Mouse (Mus musculus) heart, embryonic 11.5 days (tissue): ENCODE measurements around the gene Mllt1. TPM values are rescaled to one million over a fixed set of nuclear protein-coding genes. Genes with fewer than 3 reads are reported as not detected.
A peak's percentile ranks its signal among the peaks of the same experiment; 100 is the strongest.

Experiments
- ATAC-seq: fragments of 200-750 bp; cut with Nextera tagmentation; replicated peaks from 2 replicates; pipeline ENCODE4 v1.8.0; 2017; ENCODE audit warnings: moderate library complexity; ENCODE audit not compliant: insufficient number of reproducible peaks, low FRiP score, low TSS enrichment
- H3K27ac ChIP-seq: fragments of 300-500 bp; sonication (generic); 2 replicates; pipeline ENCODE4 v1.5.1; 2014; ENCODE audit warnings: mild to moderate bottlenecking, low read depth, low read length
- H3K27me3 ChIP-seq: fragments of 300-500 bp; sonication (generic); 2 replicates; pipeline ENCODE4 v1.6.1; 2014; ENCODE audit warnings: mild to moderate bottlenecking, low read length, mixed read lengths; ENCODE audit not compliant: control insufficient read depth, insufficient read depth
- H3K36me3 ChIP-seq: fragments of 300-500 bp; sonication (generic); 2 replicates; pipeline ENCODE4 v1.6.1; 2014; ENCODE audit warnings: mild to moderate bottlenecking, low read length, moderate library complexity, mixed read lengths; ENCODE audit not compliant: control insufficient read depth, insufficient read depth
- H3K4me1 ChIP-seq: fragments of 300-500 bp; sonication (generic); 2 replicates; pipeline ENCODE4 v1.6.1; 2014; ENCODE audit warnings: low read length; ENCODE audit not compliant: control insufficient read depth, insufficient read depth
- H3K4me2 ChIP-seq: fragments of 300-500 bp; sonication (generic); 2 replicates; pipeline ENCODE4 v1.6.1; 2014; ENCODE audit warnings: mild to moderate bottlenecking, moderate library complexity
- H3K4me3 ChIP-seq: fragments of 300-500 bp; sonication (generic); 2 replicates; pipeline ENCODE4 v1.5.1; 2014; ENCODE audit warnings: low read depth, low read length
- H3K9ac ChIP-seq: fragments of 300-500 bp; sonication (generic); 2 replicates; pipeline ENCODE4 v1.6.1; 2014; ENCODE audit warnings: mild to moderate bottlenecking, low read depth, low read length, moderate library complexity
- H3K9me3 ChIP-seq: fragments of 300-500 bp; sonication (generic); replicated peaks from 2 replicates; pipeline ENCODE4 v1.6.1; 2016; ENCODE audit warnings: low read length; ENCODE audit not compliant: control insufficient read depth
- WGBS: fragments of 180-500 bp; shearing (Covaris S2); extraction: QIAGEN DNeasy Blood & Tissue Kit; methylation state at CpG from one replicate; pipeline ENCODE4 v1.1.7; 2014; ENCODE audit not compliant: insufficient replicate concordance; 5-methylcytosine and 5-hydroxymethylcytosine counted together
- polyA plus RNA-seq: library from polyadenylated mRNA; unstranded; fragments of >200 nt; fragmentation: Nextera tagmentation; extraction: Ambion mirVana; gene quantifications from 2 replicates; pipeline ENCODE4 v1.2.1, GENCODE M21; 2014

Gene Mllt1
- polyA plus RNA-seq, 1 experiment from 2014 or later, result 20.1 TPM

GRCm38 (mm10) chr17:56906166-56906565 lies 29.0 kb downstream of the Mllt1 start:
- Histone ChIP-seq H3K27ac (no peak overlapping the region), H3K9ac (no peak overlapping the region), H3K27me3 (no peaks in the 10 kb centered on the region), H3K4me3 (no peak overlapping the region), H3K4me1 (peaks cover 13% of the 10 kb centered on the region), H3K4me2 (no peak overlapping the region), H3K9me3 (no peaks in the 10 kb centered on the region), H3K36me3 (peaks cover 26% of the 10 kb centered on the region)
- no peak for ATAC-seq
- WGBS, result 89% methylated on average over 3 of the region's 3 CpGs

- H3K27ac ChIP-seq, result no peak overlapping the region
- no peak overlapping the region for H3K4me2 ChIP-seq
- peaks cover 43% of the 10 kb centered on the region for H3K36me3 ChIP-seq
- ATAC-seq, result no peak
- no peak overlapping the region for H3K4me3 ChIP-seq
- H3K4me1 ChIP-seq, result peaks cover 5% of the 10 kb centered on the region; the same call in 1 of the 2 replicates
- 84% methylated on average over 5 of the region's 5 CpGs for WGBS
- no peak overlapping the region for H3K9ac ChIP-seq
- H3K27me3 ChIP-seq, result no peaks in the 10 kb centered on the region
- H3K9me3 ChIP-seq, result no peaks in the 10 kb centered on the region
Measured at GRCm38 (mm10) chr17:56902698-56903097, 32.5 kb downstream of the Mllt1 start.

GRCm38 (mm10) chr17:56897630-56898195 lies 37.5 kb downstream of the Mllt1 start:
- no peaks in the 10 kb centered on the region for H3K9me3 ChIP-seq
- no peaks in the 10 kb centered on the region for H3K27me3 ChIP-seq
- H3K4me2 ChIP-seq, result no peak overlapping the region
- ATAC-seq, result peak; percentile 36; the same call in 1 of the 2 replicates
- no peak overlapping the region for H3K4me3 ChIP-seq
- H3K36me3 ChIP-seq, result peaks cover 53% of the 10 kb centered on the region
- H3K4me1 ChIP-seq, result no peaks in the 10 kb centered on the region
- 82% methylated on average over 7 of the region's 7 CpGs for WGBS
- no peak overlapping the region for H3K9ac ChIP-seq
- H3K27ac ChIP-seq, result no peak overlapping the region

DNA sequence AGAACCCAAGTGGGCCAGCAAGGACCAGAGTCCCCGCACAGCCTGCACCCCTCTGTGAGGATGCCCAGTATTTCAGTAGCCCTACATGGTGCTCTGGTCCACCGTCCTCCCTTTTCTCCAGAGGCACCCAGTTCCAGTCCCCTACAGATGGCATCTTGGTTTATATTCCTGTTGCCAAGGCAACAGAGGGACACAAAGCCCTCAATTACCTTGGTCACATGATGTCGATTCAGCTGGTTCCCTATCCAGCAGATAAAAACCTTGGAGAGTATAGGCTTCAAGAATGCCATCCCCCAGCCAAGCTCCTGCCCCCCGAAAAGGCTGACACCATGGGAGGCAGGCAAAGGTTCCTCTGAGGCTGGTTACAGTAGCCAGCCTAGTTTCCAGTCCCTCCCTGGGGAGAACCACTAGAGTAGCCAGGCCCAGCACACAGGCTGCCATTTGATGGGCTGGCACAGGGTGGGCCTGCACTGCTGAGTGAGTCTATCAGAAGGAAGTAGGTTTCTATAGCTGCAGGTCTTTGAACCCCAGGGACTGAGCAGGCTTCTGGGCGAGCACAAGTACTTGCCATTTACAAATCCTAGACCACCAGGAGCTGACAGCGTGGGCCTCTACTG lies 38.6 kb downstream of the Mllt1 start:
- no peak for ATAC-seq
- WGBS, result 91% methylated on average over 6 of the region's 6 CpGs

DNA sequence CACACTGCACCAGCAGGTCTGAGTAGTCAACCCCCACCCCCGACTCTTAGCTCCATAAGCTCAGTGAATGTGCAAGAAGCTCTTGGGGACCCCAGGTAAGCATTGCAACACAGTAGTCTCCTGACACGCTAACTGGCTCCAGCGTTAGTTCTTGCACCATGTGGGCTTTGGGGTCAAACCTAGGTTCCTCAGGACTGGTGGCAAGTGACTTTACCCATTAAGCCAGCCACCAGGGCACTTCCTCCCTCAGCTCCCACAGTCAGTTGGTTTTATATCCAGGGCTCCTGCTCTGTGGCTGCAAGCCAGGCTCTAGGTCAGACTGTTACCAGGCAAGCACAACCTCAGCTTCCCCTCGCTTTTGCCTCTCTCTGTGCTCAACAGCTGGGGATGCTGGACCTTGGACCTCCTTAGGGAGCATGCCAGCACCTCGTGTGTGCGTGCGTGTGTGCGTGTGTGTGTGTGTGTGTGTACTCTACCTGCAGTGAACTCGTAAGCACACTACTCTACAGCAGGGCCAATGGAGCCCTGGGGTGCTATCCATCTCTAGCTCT lies 39.8 kb downstream of the Mllt1 start:
- no peak overlapping the region for H3K4me2 ChIP-seq
- H3K27me3 ChIP-seq, result no peaks in the 10 kb centered on the region
- no peak overlapping the region for H3K4me3 ChIP-seq
- H3K27ac ChIP-seq, result no peak overlapping the region
- H3K36me3 ChIP-seq, result peaks cover 45% of the 10 kb centered on the region
- ATAC-seq, result no peak
- 89% methylated on average over 9 of the region's 9 CpGs for WGBS
- H3K9me3 ChIP-seq, result no peaks in the 10 kb centered on the region
- no peak overlapping the region for H3K9ac ChIP-seq
- no peaks in the 10 kb centered on the region for H3K4me1 ChIP-seq

More for the DNA sequence above, 38.6 kb downstream of the Mllt1 start:
- Histone ChIP-seq H3K36me3 (peaks cover 56% of the 10 kb centered on the region), H3K27ac (no peak overlapping the region), H3K9ac (no peak overlapping the region), H3K9me3 (no peaks in the 10 kb centered on the region), H3K4me2 (no peak overlapping the region), H3K4me3 (no peak overlapping the region), H3K4me1 (no peaks in the 10 kb centered on the region), H3K27me3 (no peaks in the 10 kb centered on the region)

DNA sequence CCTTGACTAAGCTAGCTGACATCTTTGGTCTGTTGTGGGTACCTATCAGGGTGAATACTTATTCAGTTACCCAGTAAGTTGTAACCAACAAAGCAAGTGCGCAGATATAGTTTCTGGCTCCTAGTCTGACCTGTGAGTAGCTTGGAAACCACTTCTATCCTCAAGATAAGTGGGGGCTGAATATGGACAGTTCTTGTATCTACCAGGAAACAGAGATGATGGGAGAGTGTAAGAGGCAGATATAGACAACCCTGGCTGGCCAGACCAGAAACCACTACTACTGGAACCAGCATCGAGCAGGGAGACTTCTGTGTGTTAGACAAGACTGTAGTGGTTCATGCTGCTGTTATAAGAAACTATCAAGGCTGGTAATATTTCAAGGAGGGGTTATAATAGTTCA lies 45.2 kb downstream of the Mllt1 start:
- Histone ChIP-seq H3K4me2 (no peak overlapping the region), H3K27me3 (no peaks in the 10 kb centered on the region), H3K4me1 (no peaks in the 10 kb centered on the region), H3K9me3 (no peaks in the 10 kb centered on the region; the same call in 1 of the 2 replicates), H3K4me3 (no peak overlapping the region), H3K36me3 (peaks cover 25% of the 10 kb centered on the region), H3K9ac (no peak overlapping the region), H3K27ac (no peak overlapping the region)
- WGBS, result 86% methylated on average over 2 of the region's 2 CpGs
- ATAC-seq, result no peak

- no peaks in the 10 kb centered on the region for H3K27me3 ChIP-seq
- WGBS, result 89% methylated on average over 2 of the region's 3 CpGs
- no peak overlapping the region for H3K4me2 ChIP-seq
- H3K9me3 ChIP-seq, result no peaks in the 10 kb centered on the region; the same call in 1 of the 2 replicates
- no peak overlapping the region for H3K4me3 ChIP-seq
- no peak for ATAC-seq
- peaks cover 13% of the 10 kb centered on the region for H3K36me3 ChIP-seq
- H3K9ac ChIP-seq, result no peak overlapping the region
- H3K4me1 ChIP-seq, result peaks cover 8% of the 10 kb centered on the region; the same call in 1 of the 2 replicates
- H3K27ac ChIP-seq, result no peak overlapping the region
Measured at GRCm38 (mm10) chr17:56888050-56888449, 47.2 kb downstream of the Mllt1 start.

GRCm38 (mm10) chr17:56884809-56885208 lies 50.4 kb downstream of the Mllt1 start:
- 86% methylated on average over 17 of the region's 17 CpGs for WGBS
- ATAC-seq, result no peak
- no peak overlapping the region for H3K4me3 ChIP-seq

More at GRCm38 (mm10) chr17:56884809-56885208, 50.4 kb downstream of the Mllt1 start:
- Histone ChIP-seq H3K27ac (no peak overlapping the region), H3K36me3 (no peaks in the 10 kb centered on the region), H3K9me3 (no peaks in the 10 kb centered on the region; the same call in 1 of the 2 replicates), H3K4me2 (no peak overlapping the region), H3K9ac (no peak overlapping the region), H3K27me3 (no peaks in the 10 kb centered on the region), H3K4me1 (peaks cover 8% of the 10 kb centered on the region; the same call in 1 of the 2 replicates)
